Mouse (Mus musculus): ENCODE measurements around the gene Atg13. TPM values are rescaled to one million over a fixed set of nuclear protein-coding genes. Genes with fewer than 3 reads are reported as not detected.

Atg13 gene
- polyA plus RNA-seq, 1 experiment from 2014 or later, result 38.6 TPM

GRCm38 (mm10) chr2:91656774-91657173, 53.6 kb downstream of the Atg13 start:
- Histone ChIP-seq H3K4me1 (replicated peaks) (peaks cover 11% of the 10 kb centered on the region), H3K9me3 (no peaks in the 10 kb centered on the region), H3K27ac (no peak overlapping the region), H3K9ac (replicated peaks) (no peak overlapping the region), H3K4me3 (replicated peaks) (no peak overlapping the region), H3K36me3 (peaks cover 81% of the 10 kb centered on the region), H3K4me2 (replicated peaks) (no peak overlapping the region), H3K27me3 (no peaks in the 10 kb centered on the region)
- no peak for ATAC-seq
- WGBS, result 78% methylated on average over 8 of the region's 8 CpGs

DNA sequence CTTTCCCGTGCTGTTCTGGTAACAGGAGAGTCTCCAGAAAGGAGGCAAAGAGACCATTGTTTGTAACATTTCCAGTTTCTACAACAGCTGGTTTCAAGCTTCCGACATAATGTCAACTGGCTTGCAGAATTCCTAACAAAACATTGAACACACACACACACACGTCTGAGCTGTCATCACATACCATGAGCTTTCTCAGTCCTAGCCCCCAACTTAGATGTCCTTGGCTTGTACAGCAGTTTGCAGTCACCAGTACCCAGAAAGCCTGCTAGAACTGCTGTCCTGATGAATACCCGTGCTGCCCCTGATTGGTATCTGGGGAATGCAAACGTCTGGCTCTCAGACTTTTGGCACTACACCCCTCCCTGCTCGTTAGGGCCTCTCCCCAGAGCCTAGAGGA, 54.5 kb downstream of the Atg13 start:
- no peaks in the 10 kb centered on the region for H3K27me3 ChIP-seq
- H3K27ac ChIP-seq, result no peak overlapping the region
- H3K9me3 ChIP-seq, result no peaks in the 10 kb centered on the region
- 80% methylated on average over 6 of the region's 6 CpGs for WGBS
- H3K36me3 ChIP-seq, result peaks cover 72% of the 10 kb centered on the region
- ATAC-seq, result no peak
- no peak overlapping the region for H3K4me2 ChIP-seq (replicated peaks)
- H3K4me3 ChIP-seq (replicated peaks), result no peak overlapping the region
- no peak overlapping the region for H3K9ac ChIP-seq (replicated peaks)
- peaks cover 19% of the 10 kb centered on the region for H3K4me1 ChIP-seq (replicated peaks)

GRCm38 (mm10) chr2:91655388-91655787, 55.0 kb downstream of the Atg13 start:
- Histone ChIP-seq H3K27me3 (no peaks in the 10 kb centered on the region), H3K9me3 (no peaks in the 10 kb centered on the region), H3K4me2 (replicated peaks) (no peak overlapping the region), H3K9ac (replicated peaks) (no peak overlapping the region), H3K4me3 (replicated peaks) (no peak overlapping the region), H3K27ac (no peak overlapping the region), H3K36me3 (peaks cover 70% of the 10 kb centered on the region), H3K4me1 (replicated peaks) (peaks cover 23% of the 10 kb centered on the region)
- WGBS, result 96% methylated on average over 5 of the region's 5 CpGs
- ATAC-seq, result no peak

GRCm38 (mm10) chr2:91652863-91653262, 57.5 kb downstream of the Atg13 start:
- Histone ChIP-seq H3K4me3 (replicated peaks) (no peak overlapping the region), H3K27ac (no peak overlapping the region), H3K9me3 (no peaks in the 10 kb centered on the region), H3K9ac (replicated peaks) (0 out of 2 replicates have a peak overlapping the region, but pooled peaks have one; percentile 7), H3K36me3 (peaks cover 48% of the 10 kb centered on the region), H3K27me3 (no peaks in the 10 kb centered on the region), H3K4me2 (replicated peaks) (no peak overlapping the region), H3K4me1 (replicated peaks) (peaks cover 33% of the 10 kb centered on the region)
- ATAC-seq, result no peak
- 44% methylated on average over 6 of the region's 6 CpGs for WGBS

GRCm38 (mm10) chr2:91651458-91652258, 58.7 kb downstream of the Atg13 start:
- no peak overlapping the region for H3K4me2 ChIP-seq (replicated peaks)
- no peaks in the 10 kb centered on the region for H3K27me3 ChIP-seq
- ATAC-seq, result no peak

GRCm38 (mm10) chr2:91650360-91650995, 59.9 kb downstream of the Atg13 start:
- Histone ChIP-seq H3K27me3 (no peaks in the 10 kb centered on the region), H3K9me3 (no peaks in the 10 kb centered on the region), H3K36me3 (peaks cover 48% of the 10 kb centered on the region), H3K4me2 (replicated peaks) (peak overlapping the region; percentile 100), H3K27ac (peak overlapping the region; percentile 74), H3K4me1 (replicated peaks) (peaks cover 33% of the 10 kb centered on the region), H3K9ac (replicated peaks) (peak overlapping the region; percentile 68), H3K4me3 (replicated peaks) (peak overlapping the region; percentile 91)
- 18% methylated on average over 16 of the region's 16 CpGs for WGBS
- peak; percentile 71 for ATAC-seq

More at GRCm38 (mm10) chr2:91651458-91652258, 58.7 kb downstream of the Atg13 start:
- H3K4me1 ChIP-seq (replicated peaks), result peaks cover 33% of the 10 kb centered on the region
- 90% methylated on average over 14 of the region's 14 CpGs for WGBS
- H3K9me3 ChIP-seq, result no peaks in the 10 kb centered on the region
- no peak overlapping the region for H3K27ac ChIP-seq
- no peak overlapping the region for H3K9ac ChIP-seq (replicated peaks)
- H3K36me3 ChIP-seq, result peaks cover 48% of the 10 kb centered on the region
- H3K4me3 ChIP-seq (replicated peaks), result no peak overlapping the region

DNA sequence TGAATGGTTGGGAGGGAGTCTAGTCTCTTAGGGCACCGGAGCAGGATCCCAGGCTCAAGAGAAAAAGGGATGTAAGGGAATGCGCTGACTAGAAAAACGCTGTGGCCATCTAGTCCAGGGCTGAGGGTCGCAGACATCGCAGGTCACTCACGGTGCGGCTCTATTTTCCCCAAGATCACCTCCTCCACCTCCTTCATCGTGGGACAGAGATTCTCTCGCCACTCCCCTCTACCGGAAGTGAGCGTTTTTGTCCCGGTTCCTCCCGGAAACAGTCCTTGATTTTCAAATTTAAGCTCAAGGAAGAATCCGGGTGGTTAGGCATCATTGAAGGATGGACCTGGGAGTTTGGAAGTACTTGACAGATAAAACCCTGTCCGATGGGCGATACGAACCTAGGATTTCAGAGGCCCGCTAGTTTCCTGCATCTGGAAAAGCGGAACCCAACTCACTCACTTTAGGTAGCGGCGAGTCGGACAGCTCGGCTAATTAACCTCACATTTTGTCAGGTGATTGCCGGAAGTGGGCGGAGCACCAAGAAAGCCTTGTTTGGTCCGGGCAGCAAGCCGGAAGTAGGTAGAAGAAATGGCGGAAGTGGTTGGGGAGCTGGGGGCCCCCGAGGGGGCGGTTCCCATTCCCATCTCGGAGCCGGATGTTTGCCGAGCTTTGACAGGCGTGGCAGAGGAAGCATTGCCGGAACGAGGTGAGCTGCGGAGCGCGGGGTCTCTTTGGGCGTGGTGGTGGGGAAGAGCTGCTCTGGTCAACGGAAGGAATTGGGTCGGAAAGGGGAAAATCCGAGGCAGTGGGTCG, 60.6 kb downstream of the Atg13 start, which contains the start of the genes Zfp408 and Arhgap1:
TSS of gene Zfp408 (minus strand) at position 239 of the 807 bp plus-strand sequence.
TSS of gene Arhgap1 (plus strand) at position 308 of the 807 bp plus-strand sequence.
- peak within 1 kb of the TSS; percentile 100 for H3K4me2 ChIP-seq (replicated peaks)
- H3K9ac ChIP-seq (replicated peaks), result peak within 1 kb of the TSS; percentile 94
- H3K27me3 ChIP-seq, result no peaks in the 10 kb centered on the region
- peaks cover 48% of the 10 kb centered on the region for H3K36me3 ChIP-seq
- peak within 1 kb of the TSS; percentile 91 for H3K4me3 ChIP-seq (replicated peaks)
- peaks cover 33% of the 10 kb centered on the region for H3K4me1 ChIP-seq (replicated peaks)
- WGBS, result under 1% methylated on average over 44 of the region's 44 CpGs
- no peaks in the 10 kb centered on the region for H3K9me3 ChIP-seq
- peak within 1 kb of the TSS; percentile 85 for H3K27ac ChIP-seq
- peak; percentile 95 for ATAC-seq

DNA sequence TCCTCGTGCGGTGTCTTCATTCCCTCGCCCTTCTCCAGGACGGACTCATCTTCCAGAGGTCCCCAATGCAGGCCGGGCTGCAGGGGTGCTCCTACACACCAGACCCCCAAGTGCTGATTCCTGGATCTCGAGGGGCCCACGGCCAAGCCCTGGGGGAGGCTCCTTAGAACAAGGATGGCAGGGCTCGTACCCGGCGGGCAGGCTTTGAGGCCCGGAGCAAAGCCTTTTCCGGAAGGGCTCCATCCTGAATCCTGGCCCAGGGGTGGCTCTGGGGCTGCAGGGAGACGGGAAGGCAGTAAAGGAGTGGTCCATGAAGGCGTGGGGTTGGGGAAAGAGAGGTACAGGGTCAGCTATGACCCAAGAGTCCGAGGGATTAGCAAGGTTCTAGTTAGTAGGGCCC, 61.2 kb downstream of the Atg13 start:
- Histone ChIP-seq H3K4me2 (replicated peaks) (peak overlapping the region; percentile 100), H3K27ac (peak overlapping the region; percentile 85), H3K4me3 (replicated peaks) (peak overlapping the region; percentile 91), H3K36me3 (peaks cover 48% of the 10 kb centered on the region), H3K9me3 (no peaks in the 10 kb centered on the region), H3K27me3 (no peaks in the 10 kb centered on the region), H3K4me1 (replicated peaks) (peaks cover 33% of the 10 kb centered on the region), H3K9ac (replicated peaks) (peak overlapping the region; percentile 94)
- ATAC-seq, result peak; percentile 7; the same call in 1 of the 2 replicates
- WGBS, result 4% methylated on average over 15 of the region's 15 CpGs

DNA sequence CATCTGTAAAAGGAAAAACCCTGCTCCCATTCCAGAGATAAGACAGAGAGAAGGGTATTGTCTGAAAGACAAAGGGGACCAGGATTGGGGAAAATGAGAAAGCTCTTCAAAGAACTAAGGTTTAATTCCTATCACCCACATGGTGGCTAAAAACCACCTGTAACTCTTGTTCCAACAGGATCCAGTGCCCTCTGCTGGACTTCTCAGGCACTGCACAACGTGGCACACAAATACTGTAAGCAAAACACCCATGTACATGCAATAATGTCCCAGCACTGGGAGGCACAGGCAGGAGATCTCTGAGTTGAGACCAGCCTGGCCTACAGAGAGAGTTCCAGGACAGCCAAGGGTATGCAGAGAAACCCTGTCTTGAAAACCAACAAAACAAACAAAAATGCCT, 63.6 kb downstream of the Atg13 start:
- Histone ChIP-seq H3K4me3 (replicated peaks) (no peak overlapping the region), H3K4me1 (replicated peaks) (peaks cover 22% of the 10 kb centered on the region), H3K27ac (no peak overlapping the region), H3K9ac (replicated peaks) (no peak overlapping the region), H3K9me3 (no peaks in the 10 kb centered on the region), H3K36me3 (peaks cover 61% of the 10 kb centered on the region), H3K4me2 (replicated peaks) (no peak overlapping the region), H3K27me3 (no peaks in the 10 kb centered on the region)
- WGBS, result 20% methylated on average over 1 of the region's 1 CpGs
- no peak for ATAC-seq

- Histone ChIP-seq H3K4me1 (replicated peaks) (peaks cover 14% of the 10 kb centered on the region), H3K4me2 (replicated peaks) (no peak overlapping the region), H3K36me3 (peaks cover 65% of the 10 kb centered on the region), H3K9ac (replicated peaks) (no peak overlapping the region), H3K4me3 (replicated peaks) (no peak overlapping the region), H3K9me3 (no peaks in the 10 kb centered on the region), H3K27ac (no peak overlapping the region), H3K27me3 (no peaks in the 10 kb centered on the region)
- ATAC-seq, result no peak
- 94% methylated on average over 11 of the region's 11 CpGs for WGBS
Measured at GRCm38 (mm10) chr2:91645811-91646210, 64.6 kb downstream of the Atg13 start.

DNA sequence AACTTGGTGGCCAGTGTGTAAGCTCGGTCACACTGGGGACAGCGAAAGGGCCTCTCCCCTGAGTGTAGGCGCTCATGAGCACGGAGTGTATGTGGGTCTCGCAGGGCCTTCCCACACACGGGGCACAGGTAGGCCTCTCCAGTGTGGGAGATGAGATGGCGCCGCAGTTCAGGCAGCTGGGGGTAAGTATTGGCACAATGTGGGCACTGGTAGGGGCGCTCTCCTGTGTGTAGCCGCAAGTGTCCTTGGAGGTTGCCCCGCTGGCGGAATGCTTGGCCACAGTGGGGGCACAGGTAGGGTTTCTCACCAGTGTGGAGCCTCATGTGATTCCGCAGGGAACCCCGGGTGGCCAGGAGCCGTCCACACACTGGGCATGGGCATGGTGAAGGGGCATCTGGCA, 65.0 kb downstream of the Atg13 start:
- no peaks in the 10 kb centered on the region for H3K27me3 ChIP-seq
- H3K4me2 ChIP-seq (replicated peaks), result no peak overlapping the region
- H3K4me1 ChIP-seq (replicated peaks), result peaks cover 11% of the 10 kb centered on the region
- H3K9ac ChIP-seq (replicated peaks), result no peak overlapping the region
- H3K36me3 ChIP-seq, result peaks cover 65% of the 10 kb centered on the region
- H3K9me3 ChIP-seq, result no peaks in the 10 kb centered on the region
- H3K27ac ChIP-seq, result no peak overlapping the region
- H3K4me3 ChIP-seq (replicated peaks), result no peak overlapping the region
- WGBS, result 98% methylated on average over 15 of the region's 15 CpGs
- ATAC-seq, result no peak
